Mouse (Mus musculus) bone marrow, adult 2 months (tissue): ENCODE data around the gene Phactr2. TPM values are rescaled to one million over a fixed set of nuclear protein-coding genes. Genes with fewer than 3 reads are reported as not detected.

Source experiments
- H3K27ac ChIP-seq: fragments of 200-500 bp; 2 replicates; pipeline ENCODE4 v1.5.1; 2012; ENCODE audit warnings: low read depth, mild to moderate bottlenecking, control low read depth, inconsistent platforms, low read length; ENCODE audit not compliant: control insufficient read depth, poor library complexity, insufficient read depth
- H3K4me1 ChIP-seq: fragments of 200-500 bp; 2 replicates; pipeline ENCODE4 v1.6.1; 2011; ENCODE audit warnings: low read length; ENCODE audit not compliant: control insufficient read depth, insufficient read depth
- H3K4me3 ChIP-seq: fragments of 200-500 bp; replicated peaks from 2 replicates; pipeline ENCODE3; 2011; ENCODE audit warnings: mild to moderate bottlenecking, low read depth, low read length, control low read depth; ENCODE audit not compliant: control insufficient read depth
- CTCF ChIP-seq: fragments of 200-500 bp; IDR thresholded peaks from 2 replicates; pipeline ENCODE4 v1.5.1; 2011; ENCODE audit warnings: low read length, control low read depth; ENCODE audit not compliant: control insufficient read depth, insufficient read depth
- POLR2A ChIP-seq: fragments of 200-500 bp; IDR thresholded peaks from 2 replicates; pipeline ENCODE4 v1.6.1; 2011; ENCODE audit warnings: low read depth, mild to moderate bottlenecking, control low read depth, low read length, borderline replicate concordance; ENCODE audit not compliant: control insufficient read depth
- WGBS: fragments of 180-500 bp; shearing (Covaris S2); methylation state at CpG from one replicate; pipeline ENCODE4 v1.1.7; 2018; 5-methylcytosine and 5-hydroxymethylcytosine counted together
- polyA plus RNA-seq: library from polyadenylated mRNA; stranded (reverse); fragments of >200 nt; gene quantifications from 2 replicates; pipeline ENCODE4 v1.2.4, GENCODE M21; 2011; ENCODE audit warnings: low replicate concordance; ENCODE audit not compliant: missing spikeins, insufficient read depth, insufficient read length

Phactr2 gene
- polyA plus RNA-seq, 1 experiment: 12.8 TPM

DNA sequence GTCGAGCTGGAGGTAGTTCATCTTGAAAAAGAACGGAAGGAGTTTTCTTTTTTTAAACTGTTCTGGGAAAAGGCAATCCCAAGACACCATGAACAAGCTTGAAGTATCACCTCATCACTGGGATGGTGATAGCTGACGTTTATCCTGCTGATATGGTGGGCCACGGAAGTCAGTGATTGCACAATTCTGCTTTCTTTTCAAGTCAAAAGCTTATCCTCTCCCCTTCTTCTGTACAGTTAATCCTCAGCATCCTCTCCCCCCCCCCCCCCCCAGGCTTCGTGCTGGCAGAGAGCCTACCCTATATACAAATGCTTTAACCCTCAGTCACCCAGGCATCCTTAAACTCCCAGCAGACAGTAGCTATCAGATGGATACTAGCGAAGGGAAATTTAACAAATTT, 228.5 kb downstream of the Phactr2 start:
- TF ChIP-seq POLR2A (no peak), CTCF (no peak)
- 69% methylated on average over 6 of the region's 6 CpGs for whole genome bisulfite sequencing
- no peaks in the 10 kb centered on the region for H3K4me1 ChIP-seq
- H3K27ac ChIP-seq: no peak overlapping the region
- no peak overlapping the region for H3K4me3 ChIP-seq

- Histone ChIP-seq H3K4me3 (no peak overlapping the region), H3K27ac (no peak overlapping the region), H3K4me1 (no peaks in the 10 kb centered on the region)
- TF ChIP-seq CTCF (no peak), POLR2A (no peak)
- WGBS: 85% methylated on average over 3 of the region's 3 CpGs
Observed at GRCm38 (mm10) chr10:13244192-13244591, 230.0 kb downstream of the Phactr2 start.

DNA sequence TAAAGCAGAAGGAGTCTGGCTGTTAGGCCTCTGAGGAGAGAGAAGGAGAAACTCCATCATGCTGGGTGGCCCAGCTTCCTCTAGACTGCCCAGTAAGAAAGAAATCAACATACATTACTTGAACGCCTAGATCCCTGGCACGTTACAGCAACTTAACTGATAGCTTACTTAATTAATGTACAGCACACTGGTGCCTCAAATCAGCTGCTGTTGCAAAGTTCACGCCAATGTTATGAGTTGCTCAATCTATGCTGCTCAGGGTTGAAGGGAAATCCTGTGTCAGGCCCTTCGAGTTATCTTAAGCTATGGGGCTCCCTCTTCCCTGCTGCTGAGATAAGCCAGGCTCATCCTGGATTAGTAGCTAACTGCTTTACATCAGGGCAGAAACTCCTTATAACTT, 233.8 kb downstream of the Phactr2 start:
- Histone ChIP-seq H3K4me3 (no peak overlapping the region), H3K4me1 (no peaks in the 10 kb centered on the region), H3K27ac (no peak overlapping the region)
- WGBS: 31% methylated on average over 4 of the region's 4 CpGs
- TF ChIP-seq CTCF: no peak
- no peak for TF ChIP-seq POLR2A

GRCm38 (mm10) chr10:13238188-13238587, 236.0 kb downstream of the Phactr2 start:
- 84% methylated on average over 4 of the region's 4 CpGs for WGBS
- no peaks in the 10 kb centered on the region for H3K4me1 ChIP-seq
- no peak overlapping the region for H3K27ac ChIP-seq
- no peak overlapping the region for H3K4me3 ChIP-seq
- TF ChIP-seq CTCF: no peak

DNA sequence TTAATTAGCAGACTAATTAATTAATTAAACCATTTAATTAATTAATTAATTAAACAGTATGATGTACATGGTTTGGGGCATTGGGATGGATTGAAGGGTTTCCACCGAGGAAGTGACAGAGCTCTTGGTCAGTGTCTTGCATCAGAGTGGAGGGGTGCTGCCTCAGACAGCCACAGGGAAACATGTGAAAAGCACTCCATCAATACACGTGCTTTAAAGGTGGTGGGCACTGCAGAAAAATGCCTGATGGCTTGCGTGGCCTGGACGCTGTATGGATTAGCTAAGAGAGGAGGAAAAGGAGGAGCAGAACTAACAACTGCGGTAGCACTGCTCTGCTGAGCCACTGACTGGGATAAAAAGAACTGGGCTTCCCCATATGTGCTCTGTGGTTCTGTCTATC, 237.3 kb downstream of the Phactr2 start:
- H3K4me3 ChIP-seq: no peak overlapping the region
- 79% methylated on average over 5 of the region's 5 CpGs for WGBS
- no peak for TF ChIP-seq CTCF
- TF ChIP-seq POLR2A: no peak
- no peaks in the 10 kb centered on the region for H3K4me1 ChIP-seq
- no peak overlapping the region for H3K27ac ChIP-seq

GRCm38 (mm10) chr10:13234503-13234902, 239.7 kb downstream of the Phactr2 start:
- H3K27ac ChIP-seq: no peak overlapping the region
- WGBS: 73% methylated on average over 3 of the region's 3 CpGs
- no peaks in the 10 kb centered on the region for H3K4me1 ChIP-seq
- H3K4me3 ChIP-seq: no peak overlapping the region
- no peak for TF ChIP-seq CTCF
- TF ChIP-seq POLR2A: no peak

DNA sequence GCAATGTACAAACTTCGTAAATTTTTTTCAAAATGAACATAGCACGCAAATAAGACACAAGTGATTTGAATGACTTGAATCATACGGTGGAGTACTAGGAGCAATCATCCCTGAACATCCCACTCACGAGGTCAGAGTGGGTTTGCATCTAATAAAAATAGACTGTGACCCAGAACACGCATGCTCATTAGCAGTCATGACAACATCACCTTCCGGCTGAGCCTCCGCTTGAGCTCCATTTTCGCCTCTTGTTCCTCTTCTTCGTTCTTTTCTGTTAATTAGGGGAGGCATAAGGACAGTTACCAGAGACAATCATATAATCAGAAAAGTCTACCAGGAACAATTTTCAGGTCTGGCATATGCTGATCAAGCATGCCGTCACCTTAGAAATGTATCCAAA, 240.3 kb downstream of the Phactr2 start:
- Histone ChIP-seq H3K4me3 (no peak overlapping the region), H3K4me1 (no peaks in the 10 kb centered on the region), H3K27ac (no peak overlapping the region)
- WGBS: 84% methylated on average over 10 of the region's 10 CpGs
- no peak for TF ChIP-seq CTCF
- no peak for TF ChIP-seq POLR2A

DNA sequence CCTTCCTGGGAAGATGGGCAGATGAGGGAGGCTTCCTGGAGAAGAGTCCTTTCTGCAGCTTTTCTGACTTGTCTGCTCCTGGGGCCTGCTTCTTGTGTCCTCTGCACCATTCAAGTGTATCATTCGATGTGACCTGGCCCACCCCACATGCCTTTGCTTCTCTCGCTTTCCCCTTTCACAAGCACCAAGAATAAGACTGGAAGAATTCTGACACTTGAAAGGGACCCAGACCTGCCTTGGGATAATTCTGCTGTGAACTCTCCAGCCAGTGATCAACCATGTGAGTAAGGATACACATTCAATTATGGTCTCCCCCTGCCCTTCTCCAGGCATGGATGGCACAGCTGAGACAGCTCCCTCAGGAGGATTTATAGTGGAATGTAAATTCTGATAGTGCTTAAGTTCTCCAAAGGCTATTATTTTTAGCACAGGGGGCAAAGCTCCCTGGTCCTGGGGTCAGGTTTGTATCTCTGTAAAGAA, 241.0 kb downstream of the Phactr2 start:
- H3K4me3 ChIP-seq: no peak overlapping the region
- H3K27ac ChIP-seq: no peak overlapping the region
- TF ChIP-seq POLR2A: no peak
- no peak for TF ChIP-seq CTCF
- no peaks in the 10 kb centered on the region for H3K4me1 ChIP-seq
- WGBS: 92% methylated on average over 2 of the region's 2 CpGs

DNA sequence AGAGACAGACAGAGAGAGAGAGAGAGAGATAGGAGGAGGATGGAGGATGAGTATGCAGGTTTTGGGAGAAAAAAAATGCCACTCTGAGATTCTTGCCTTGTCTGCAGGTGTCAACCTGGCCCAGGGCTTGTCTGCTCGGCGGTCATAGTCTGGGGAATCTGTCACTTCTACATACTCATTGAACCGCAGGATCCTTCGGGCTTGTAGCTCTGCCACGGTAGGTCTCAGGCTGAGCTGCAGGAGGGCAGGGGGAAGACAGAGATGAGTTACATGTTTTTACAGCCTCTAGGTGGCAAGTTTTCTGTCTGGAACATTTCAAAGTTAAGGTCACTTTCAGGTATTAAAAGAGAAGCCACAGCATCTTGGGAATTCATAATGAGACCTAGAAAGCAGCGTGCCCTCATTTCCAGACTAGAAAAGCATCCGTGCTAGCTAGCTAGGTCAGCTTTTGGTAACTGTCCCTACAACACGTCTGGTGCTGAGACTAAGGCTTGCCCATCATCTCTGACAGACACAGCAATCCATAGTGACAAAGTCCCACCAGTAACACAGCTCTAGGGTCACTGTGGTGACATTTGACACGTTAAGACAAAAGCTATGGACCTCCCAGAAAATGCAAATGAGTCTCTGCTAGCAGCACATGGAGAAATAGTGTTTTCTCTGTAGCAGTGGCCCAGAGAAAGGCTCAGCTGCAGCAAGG, 241.6 kb downstream of the Phactr2 start:
- Histone ChIP-seq H3K27ac (no peak overlapping the region), H3K4me3 (no peak overlapping the region), H3K4me1 (no peaks in the 10 kb centered on the region)
- no peak for TF ChIP-seq POLR2A
- 82% methylated on average over 9 of the region's 9 CpGs for WGBS
